Mouse (Mus musculus): ENCODE data around the gene Hip1. TPM values are rescaled to one million over a fixed set of nuclear protein-coding genes. Genes with fewer than 3 reads are reported as not detected.
A peak's percentile ranks its signal among the peaks of the same experiment; 100 is the strongest.
"Not testable (repeated sequence)": the region's sequence is repeated elsewhere in the genome, so short reads cannot be mapped to it uniquely, and the experiment has no call there.

Gene Hip1
- total RNA-seq, 2 experiments from 2014 or later, result 19.7 to 24.4 TPM

- DNase-seq (ENCODE audit: low spot score in 2 of 2), result no peak
Observed at GRCm38 (mm10) chr5:135494183-135494910, 50.6 kb downstream of the Hip1 start.

DNA sequence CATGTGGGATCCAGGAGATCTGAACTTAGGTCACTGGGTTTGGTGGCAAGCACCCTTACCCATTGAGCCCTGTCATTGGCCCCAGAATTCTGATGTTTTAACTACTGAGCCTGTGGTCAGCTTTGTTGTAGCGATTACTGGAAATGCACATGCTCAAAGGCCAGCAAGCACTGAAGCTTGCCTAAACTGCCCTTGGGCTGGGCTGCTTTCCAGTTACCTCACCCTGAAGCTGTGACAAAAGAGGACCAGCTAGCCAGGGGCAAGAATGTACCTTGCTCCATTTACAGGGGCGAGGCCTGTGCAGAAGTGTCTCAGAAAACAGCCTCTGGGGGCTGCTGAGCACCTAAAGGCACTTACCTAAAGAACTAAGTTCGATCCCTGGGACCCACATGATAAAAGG lies 51.8 kb downstream of the Hip1 start:
- DNase-seq (ENCODE audit: low spot score in 2 of 2), result no peak

DNA sequence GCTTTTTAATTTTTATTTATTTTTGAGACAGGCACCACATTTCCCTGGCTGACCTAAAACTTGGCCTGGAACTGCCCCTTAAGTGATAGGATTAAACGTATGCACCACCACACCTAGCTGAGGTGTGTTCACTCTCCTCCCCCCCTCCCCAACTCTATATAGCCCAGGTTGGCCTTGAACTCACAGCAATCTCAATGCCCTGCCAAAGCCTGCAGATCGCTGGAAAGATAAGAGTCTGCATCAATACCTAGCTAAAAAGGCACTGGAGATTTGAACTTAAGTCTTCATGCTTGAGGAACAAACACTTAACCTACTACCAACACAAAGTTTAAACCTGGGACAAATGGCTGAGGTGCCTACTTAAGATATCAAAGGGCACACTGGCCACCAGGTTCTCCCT lies 52.8 kb downstream of the Hip1 start:
- DNase-seq (ENCODE audit: low spot score in 2 of 2), result no peak

GRCm38 (mm10) chr5:135489695-135490294 lies 55.1 kb downstream of the Hip1 start:
- DNase-seq (ENCODE audit: low spot score in 2 of 2), result no peak

DNA sequence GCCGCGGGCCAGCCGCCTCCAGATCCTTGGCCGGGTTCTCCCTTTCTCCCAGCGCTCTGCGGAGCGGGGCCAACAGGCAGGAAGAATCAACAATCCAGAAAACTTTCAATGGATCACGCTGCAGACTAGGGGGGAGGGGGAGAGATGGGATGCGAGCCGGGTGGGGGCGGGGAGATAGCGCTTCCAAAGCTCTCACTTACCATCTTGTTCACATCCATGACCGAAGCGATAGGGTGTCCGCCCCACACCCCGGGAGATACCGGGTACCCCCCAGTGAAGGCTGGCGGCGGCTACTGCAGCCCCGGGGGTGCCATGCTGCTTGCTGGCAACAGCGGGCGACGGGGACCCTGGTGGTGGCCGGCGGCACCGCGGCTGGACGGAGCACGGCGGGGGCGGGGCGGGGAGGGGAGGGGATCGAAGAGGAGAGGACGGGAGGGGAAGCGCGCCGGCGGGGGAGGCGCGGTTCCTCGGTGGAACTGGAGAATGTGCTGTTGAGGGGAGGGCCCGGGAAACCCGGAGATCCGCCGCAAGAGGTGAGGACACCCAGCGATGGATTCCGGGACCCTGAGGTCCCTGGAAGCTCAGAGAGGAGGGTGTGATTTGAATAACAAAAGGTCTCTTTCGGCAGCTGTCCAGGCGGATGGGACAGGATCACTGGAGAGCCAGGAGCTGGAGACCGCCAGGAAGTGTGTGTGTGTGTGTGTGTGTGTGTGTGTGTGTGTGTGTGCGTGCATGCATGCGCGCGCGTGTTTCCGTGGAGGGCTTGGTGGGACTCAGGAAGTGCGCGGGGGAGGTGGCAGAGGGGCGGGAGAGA lies 55.8 kb downstream of the Hip1 start:
- DNase-seq (ENCODE audit: low spot score in 2 of 2), result peak; percentile 65 to 74

DNA sequence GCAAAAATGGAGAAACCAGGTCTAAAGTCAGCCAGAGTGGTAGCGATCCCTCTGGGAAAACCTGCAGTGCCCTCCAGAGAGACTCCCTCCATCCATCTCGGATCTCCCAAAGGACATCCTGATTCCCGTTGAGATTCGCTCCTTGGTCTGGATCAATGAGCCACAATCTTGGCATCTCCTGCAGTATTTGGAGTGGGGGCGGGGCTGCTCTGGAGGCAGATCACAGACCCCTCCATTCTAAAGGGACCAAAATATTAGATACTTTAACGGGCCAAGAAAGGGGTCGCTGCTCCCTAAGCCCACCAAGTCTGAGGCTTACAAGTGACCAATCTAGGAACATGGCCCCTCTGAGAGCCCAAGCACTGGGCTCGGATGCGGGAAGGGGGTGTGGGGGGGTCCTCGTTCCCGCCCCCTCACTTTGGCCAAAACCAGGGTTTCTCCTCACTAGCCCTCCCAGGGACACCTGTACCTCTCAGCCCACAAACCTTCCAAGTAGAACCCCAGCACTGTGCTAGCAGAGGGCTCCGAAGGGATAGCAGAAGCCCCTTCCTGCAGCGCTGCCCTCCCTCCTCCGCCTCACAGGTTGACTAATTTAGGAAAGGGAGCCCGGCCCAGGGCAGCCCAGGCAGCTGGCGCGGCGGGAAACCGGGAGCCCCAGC lies 56.6 kb downstream of the Hip1 start:
- DNase-seq (ENCODE audit: low spot score in 2 of 2), result no peak

DNA sequence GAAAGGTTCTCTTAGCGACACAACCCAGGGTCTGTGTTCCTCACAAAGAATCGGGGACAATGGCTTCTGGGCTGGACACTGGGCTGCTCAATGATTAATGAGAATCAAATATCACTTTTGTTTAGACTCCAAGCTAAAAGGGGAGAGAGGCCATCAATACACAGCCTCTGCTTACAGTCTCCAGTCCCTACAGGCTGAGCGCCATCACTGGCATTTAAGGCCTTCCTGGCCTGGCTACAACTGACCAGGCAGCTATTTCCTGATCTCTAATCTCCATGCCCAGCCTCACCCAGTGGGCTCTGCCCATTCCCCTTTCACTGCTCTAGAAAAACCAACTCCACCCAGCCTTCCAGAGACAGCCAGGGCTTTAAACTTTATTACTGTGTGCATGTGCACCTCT lies 59.6 kb downstream of the Hip1 start:
- DNase-seq (ENCODE audit: low spot score in 2 of 2), result no peak

- DNase-seq (ENCODE audit: low spot score in 2 of 2), result not testable (repeated sequence)
Observed at GRCm38 (mm10) chr5:135483865-135484264, 61.1 kb downstream of the Hip1 start.

GRCm38 (mm10) chr5:135478877-135479600 lies 65.9 kb downstream of the Hip1 start:
- no peak for DNase-seq (ENCODE audit: low spot score in 2 of 2)

GRCm38 (mm10) chr5:135476199-135476598 lies 68.7 kb downstream of the Hip1 start:
- no peak for DNase-seq (ENCODE audit: low spot score in 2 of 2)

DNA sequence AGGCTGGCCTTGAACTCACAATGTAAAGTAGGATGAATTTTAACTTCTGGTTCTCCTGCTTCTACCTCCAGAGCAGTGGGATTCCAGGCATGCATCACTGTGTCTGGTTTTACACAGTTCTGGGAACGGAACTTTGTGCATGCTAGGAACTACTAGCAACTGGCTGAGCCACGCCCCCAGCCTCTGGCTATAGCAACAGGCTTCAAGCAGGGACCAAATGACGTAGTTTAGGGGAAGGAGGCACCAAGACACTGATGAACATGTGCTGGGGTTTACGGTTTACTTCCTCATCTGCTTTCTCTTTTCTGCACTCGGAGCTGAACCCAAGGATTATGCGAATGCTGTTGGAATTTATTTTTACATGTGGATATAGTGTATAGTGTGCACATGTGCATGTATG lies 72.5 kb downstream of the Hip1 start:
- DNase-seq (ENCODE audit: low spot score in 2 of 2), result no peak

DNA sequence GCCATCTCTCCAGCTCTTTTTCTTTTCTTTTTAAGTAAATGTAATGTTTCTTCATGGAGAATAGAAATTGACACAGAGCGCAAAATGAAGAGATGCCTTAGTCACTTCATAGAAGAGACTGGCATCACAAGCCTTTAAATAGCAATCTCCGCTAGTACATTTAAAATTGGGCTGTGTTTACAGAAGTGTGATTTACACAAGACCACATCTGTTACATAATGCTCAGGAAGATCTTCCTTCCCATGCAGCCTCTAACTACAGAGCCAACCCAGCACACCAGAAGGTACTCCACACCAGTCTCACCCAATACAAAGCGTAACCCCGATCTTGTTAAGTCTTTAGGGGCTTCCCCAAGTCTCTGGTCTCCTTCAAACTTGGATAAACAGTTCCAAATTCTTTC lies 73.2 kb downstream of the Hip1 start:
- DNase-seq (ENCODE audit: low spot score in 2 of 2), result no peak

GRCm38 (mm10) chr5:135468280-135468679 lies 76.6 kb downstream of the Hip1 start:
- DNase-seq (ENCODE audit: low spot score in 2 of 2), result no peak

GRCm38 (mm10) chr5:135465833-135466291 lies 79.1 kb downstream of the Hip1 start:
- DNase-seq (ENCODE audit: low spot score in 2 of 2), result no peak

- DNase-seq (ENCODE audit: low spot score in 2 of 2), result no peak
Observed at GRCm38 (mm10) chr5:135463380-135463779, 81.5 kb downstream of the Hip1 start.

DNA sequence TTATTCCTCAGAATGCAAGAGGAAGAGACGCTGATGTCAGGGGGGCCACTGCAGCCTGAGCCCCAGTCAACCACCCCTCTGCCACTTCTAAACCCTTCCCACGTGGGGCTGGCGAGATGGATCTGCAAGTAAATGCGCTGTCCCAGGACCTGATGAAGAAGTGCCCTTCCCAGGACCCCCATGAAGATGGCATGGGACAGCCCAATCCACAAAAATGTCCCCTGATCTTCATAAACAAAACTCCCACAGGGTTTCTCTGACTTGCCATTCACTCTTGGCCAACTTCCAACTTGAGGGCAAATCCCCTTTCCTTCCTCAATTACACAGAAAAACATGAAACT lies 84.1 kb downstream of the Hip1 start:
- DNase-seq (ENCODE audit: low spot score in 2 of 2), result no peak

DNA sequence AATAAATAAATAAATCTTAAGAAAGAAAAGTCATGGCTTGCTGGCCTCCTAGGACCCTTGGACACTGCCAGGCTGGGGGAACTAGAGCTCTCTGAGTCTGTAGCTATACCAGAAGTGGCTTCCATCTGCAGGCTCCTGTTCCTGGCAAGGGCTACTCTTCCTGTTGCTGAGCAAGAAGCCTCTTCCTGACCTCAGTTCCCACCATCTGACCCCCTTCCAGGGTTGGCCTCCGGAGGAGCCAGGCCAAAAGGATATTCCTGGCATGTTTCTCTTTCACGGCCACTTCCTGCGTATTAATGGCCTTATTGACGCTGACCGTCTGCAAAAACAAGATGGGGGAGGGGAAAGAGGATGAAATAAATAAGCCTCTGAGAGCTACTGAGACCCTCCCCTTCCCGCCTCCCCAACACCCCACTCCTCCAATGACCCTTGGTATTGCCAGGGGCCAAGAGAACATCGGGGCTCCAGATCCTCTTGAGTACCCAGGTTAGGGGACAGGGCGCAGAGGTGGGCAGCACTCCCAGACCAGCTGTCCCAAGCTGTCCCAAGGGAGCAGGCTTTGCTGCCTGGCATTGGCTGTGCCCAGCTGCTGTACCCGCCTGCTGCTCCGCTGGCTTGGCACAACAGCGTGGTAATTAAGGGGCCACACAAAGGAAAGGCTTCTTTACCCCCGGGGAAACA lies 84.6 kb downstream of the Hip1 start:
- DNase-seq (ENCODE audit: low spot score in 2 of 2), result no peak

DNA sequence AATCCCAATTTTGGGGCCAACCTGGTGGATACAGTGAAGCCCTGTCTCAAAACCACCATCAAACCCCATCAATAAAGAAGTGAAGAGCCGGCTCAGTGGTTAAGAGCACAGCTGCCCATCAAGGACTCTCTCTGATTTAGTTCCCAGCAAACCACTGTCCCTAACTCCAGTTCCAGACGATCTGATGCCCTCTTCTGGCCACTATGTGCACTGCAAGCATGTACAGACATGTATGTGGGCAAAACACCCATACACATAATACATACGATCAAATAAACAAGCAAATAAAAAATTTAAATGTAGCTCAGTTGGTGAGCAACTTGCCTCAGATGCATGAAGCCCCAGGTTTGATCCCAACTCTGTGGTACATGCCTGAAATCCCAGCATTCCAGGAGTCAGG lies 85.4 kb downstream of the Hip1 start:
- DNase-seq (ENCODE audit: low spot score in 2 of 2), result peak; percentile 28 to 49

GRCm38 (mm10) chr5:135457961-135458360 lies 87.0 kb downstream of the Hip1 start:
- DNase-seq (ENCODE audit: low spot score in 2 of 2), result no peak

DNA sequence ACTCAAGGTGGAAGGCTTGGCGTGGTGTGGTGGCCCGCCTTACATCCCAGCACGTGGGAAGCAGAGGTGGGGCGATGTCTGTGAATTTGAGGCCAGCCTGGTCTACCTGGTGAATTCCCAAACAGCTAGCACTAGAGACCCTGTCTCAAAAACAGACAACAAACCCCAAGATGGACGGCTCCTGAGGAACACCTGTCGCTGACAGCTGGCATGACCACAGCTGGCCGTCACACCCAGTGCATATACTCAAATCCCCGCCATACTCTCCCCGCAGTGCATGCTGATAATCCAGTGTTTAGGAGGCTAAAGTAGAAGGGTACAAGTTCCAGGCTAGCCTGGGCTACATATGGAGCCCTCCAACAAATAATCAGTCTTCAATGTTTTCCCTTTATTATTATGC lies 88.4 kb downstream of the Hip1 start:
- no peak for DNase-seq (ENCODE audit: low spot score in 2 of 2)
